Mouse (Mus musculus): ENCODE measurements at regions not wholly inside any gene's neighbourhood (a gene's known extent, or its start where the extent isn't known, plus 50 kb on each side); places are given as distances from the start of the nearest gene placed in this dataset.

DNA sequence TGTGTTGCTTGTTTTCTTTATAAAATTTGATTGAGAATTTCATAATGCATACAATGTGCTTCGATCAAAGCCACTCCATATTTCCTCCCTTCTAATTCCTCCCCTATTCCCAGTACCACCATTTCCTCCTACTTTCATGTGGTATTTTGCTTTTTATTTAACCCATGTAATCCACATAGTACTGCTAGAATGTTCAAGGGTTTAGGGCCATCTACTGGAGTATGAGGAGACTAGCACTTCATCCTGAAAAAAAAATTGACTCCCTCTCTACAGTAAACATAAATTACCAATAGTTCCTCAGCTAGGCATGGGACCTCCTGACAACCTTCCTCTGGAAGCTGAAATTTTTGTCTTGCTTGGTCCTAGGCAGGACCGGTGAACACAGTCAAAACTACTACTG is 163.0 kb downstream of the Gpr165 start:
- 52% methylated on average over 2 of the region's 2 CpGs for WGBS
- Histone ChIP-seq H3K4me1 (replicated peaks; ENCODE audit: control insufficient read depth, insufficient read depth) (no peaks in the 10 kb centered on the region), H3K27ac (replicated peaks) (no peak overlapping the region), H3K9ac (ENCODE audit: low read length) (no peak overlapping the region), H3K9me3 (ENCODE audit: control insufficient read depth, low read length) (no peaks in the 10 kb centered on the region), H3K4me2 (replicated peaks; ENCODE audit: low read depth) (no peak overlapping the region), H3K27me3 (ENCODE audit: control insufficient read depth, insufficient read depth, low read length) (no peaks in the 10 kb centered on the region), H3K36me3 (ENCODE audit: control insufficient read depth, insufficient read depth, low read length) (no peaks in the 10 kb centered on the region), H3K4me3 (ENCODE audit: low read depth, low read length) (no peak overlapping the region)
- DNase-seq (ENCODE audit: low spot score) (no peak), ATAC-seq (ENCODE audit: low FRiP score, low TSS enrichment) (no peak)
- TF ChIP-seq CTCF (IDR thresholded peaks at IDR 0.05; ENCODE audit: low read depth) (peak; percentile 41), EP300 (optimal IDR thresholded peaks at IDR 0.05) (no peak)

DNA sequence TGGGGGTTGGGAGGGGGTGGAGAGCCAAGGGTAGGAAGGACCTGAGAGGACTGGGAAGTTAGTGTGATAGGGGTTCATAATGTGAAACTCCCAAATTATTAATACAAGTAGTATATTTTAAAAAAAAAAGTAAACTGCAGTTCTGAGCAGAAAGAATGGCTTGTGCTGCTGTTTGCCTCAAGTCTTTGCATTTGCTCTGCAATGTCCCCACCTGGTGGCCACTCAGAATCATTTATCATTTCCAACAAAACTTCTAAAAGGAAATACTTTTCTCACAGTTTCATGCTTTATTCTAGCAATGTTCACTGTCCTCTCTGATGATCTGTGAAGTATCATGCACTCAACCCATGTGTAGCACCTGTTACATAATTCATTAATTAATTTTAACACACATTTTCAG is 165.5 kb downstream of the Gpr165 start:
- DNase-seq (ENCODE audit: low spot score) (peak; percentile 21), ATAC-seq (ENCODE audit: low FRiP score, low TSS enrichment) (no peak)

GRCm38 (mm10) chrX:96879154-96879553 is 165.9 kb downstream of the Gpr165 start:
- Histone ChIP-seq H3K4me1 (replicated peaks; ENCODE audit: control insufficient read depth, insufficient read depth) (no peaks in the 10 kb centered on the region), H3K27me3 (ENCODE audit: control insufficient read depth, insufficient read depth, low read length) (no peaks in the 10 kb centered on the region), H3K36me3 (ENCODE audit: control insufficient read depth, insufficient read depth, low read length) (no peaks in the 10 kb centered on the region), H3K9me3 (ENCODE audit: control insufficient read depth, low read length) (no peaks in the 10 kb centered on the region), H3K4me2 (replicated peaks; ENCODE audit: low read depth) (no peak overlapping the region), H3K27ac (replicated peaks) (no peak overlapping the region), H3K4me3 (ENCODE audit: low read depth, low read length) (no peak overlapping the region), H3K9ac (ENCODE audit: low read length) (no peak overlapping the region)
- ATAC-seq (ENCODE audit: low FRiP score, low TSS enrichment) (no peak), DNase-seq (ENCODE audit: low spot score) (no peak)
- 63% methylated on average over 2 of the region's 2 CpGs for WGBS
- no peak for TF ChIP-seq EP300 (optimal IDR thresholded peaks at IDR 0.05)
- no peak for TF ChIP-seq CTCF (IDR thresholded peaks at IDR 0.05; ENCODE audit: low read depth)

More for the DNA sequence above, 165.5 kb downstream of the Gpr165 start:
- Histone ChIP-seq H3K27me3 (ENCODE audit: control insufficient read depth, insufficient read depth, low read length) (no peaks in the 10 kb centered on the region), H3K27ac (replicated peaks) (no peak overlapping the region), H3K4me3 (ENCODE audit: low read depth, low read length) (no peak overlapping the region), H3K4me1 (replicated peaks; ENCODE audit: control insufficient read depth, insufficient read depth) (no peaks in the 10 kb centered on the region), H3K4me2 (replicated peaks; ENCODE audit: low read depth) (no peak overlapping the region), H3K36me3 (ENCODE audit: control insufficient read depth, insufficient read depth, low read length) (no peaks in the 10 kb centered on the region), H3K9me3 (ENCODE audit: control insufficient read depth, low read length) (no peaks in the 10 kb centered on the region), H3K9ac (ENCODE audit: low read length) (no peak overlapping the region)
- TF ChIP-seq EP300 (optimal IDR thresholded peaks at IDR 0.05) (no peak), CTCF (IDR thresholded peaks at IDR 0.05; ENCODE audit: low read depth) (peak; percentile 67)

- TF ChIP-seq EP300 (optimal IDR thresholded peaks at IDR 0.05) (no peak), CTCF (IDR thresholded peaks at IDR 0.05; ENCODE audit: low read depth) (peak; percentile 63)
- Histone ChIP-seq H3K4me2 (replicated peaks; ENCODE audit: low read depth) (no peak overlapping the region), H3K36me3 (ENCODE audit: control insufficient read depth, insufficient read depth, low read length) (no peaks in the 10 kb centered on the region), H3K9ac (ENCODE audit: low read length) (no peak overlapping the region), H3K4me3 (ENCODE audit: low read depth, low read length) (no peak overlapping the region), H3K9me3 (ENCODE audit: control insufficient read depth, low read length) (no peaks in the 10 kb centered on the region), H3K27ac (replicated peaks) (no peak overlapping the region), H3K27me3 (ENCODE audit: control insufficient read depth, insufficient read depth, low read length) (no peaks in the 10 kb centered on the region), H3K4me1 (replicated peaks; ENCODE audit: control insufficient read depth, insufficient read depth) (no peaks in the 10 kb centered on the region)
- WGBS: 18% methylated on average over 3 of the region's 3 CpGs
- DNase-seq (ENCODE audit: low spot score): no peak
- no peak for ATAC-seq (ENCODE audit: low FRiP score, low TSS enrichment)
Measured at GRCm38 (mm10) chrX:96900636-96901035, 171.8 kb upstream of the Pgr15l start.
